Mouse (Mus musculus) testis, postnatal 14 days (tissue): ENCODE measurements at regions not wholly inside any gene's neighbourhood (a gene's known extent, or its start where the extent isn't known, plus 50 kb on each side); places are given as distances from the start of the nearest gene placed in this dataset.

Source experiments
- DNase-seq: peaks from one replicate; pipeline ENCODE4 v3.0.0; 2021; ENCODE audit warnings: low spot score

DNA sequence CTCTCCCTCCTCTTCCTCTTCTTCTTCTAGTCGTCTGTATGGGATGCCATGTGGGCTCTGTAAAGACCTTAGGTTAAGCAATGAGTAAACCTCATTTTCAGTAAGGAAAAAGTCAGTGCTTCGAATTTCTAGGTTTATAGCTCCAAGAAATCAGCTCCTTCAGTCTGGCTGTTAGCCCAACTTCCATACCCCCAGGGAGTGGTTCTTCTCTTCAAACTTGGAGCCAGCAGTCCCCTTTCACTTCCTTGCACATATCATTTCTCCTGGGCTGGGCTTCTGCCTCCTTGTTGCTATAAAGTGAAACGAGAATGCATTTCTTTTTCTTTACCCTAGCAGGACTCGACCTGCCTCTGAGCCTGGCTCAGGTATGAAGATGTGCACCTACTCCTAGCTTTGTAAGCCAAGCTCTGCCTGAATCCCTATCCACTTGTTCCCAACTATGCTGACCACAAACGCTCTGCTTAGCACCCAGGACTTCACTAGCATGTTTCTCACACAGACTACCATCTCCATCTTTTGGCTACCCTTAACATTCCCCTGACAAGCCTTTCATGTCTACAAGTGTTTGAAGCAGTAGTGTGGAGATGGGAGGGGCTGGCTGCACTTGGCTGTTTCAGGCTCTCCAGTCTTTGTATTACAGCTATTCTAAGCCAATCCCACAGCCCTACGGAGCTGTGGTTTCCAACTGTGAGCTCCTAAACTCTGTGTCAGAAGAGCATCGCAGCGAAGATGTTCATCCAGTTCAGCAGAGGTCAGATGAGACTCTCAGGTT lies 243.8 kb upstream of the Tprg start:
- no peak for DNase-seq

DNA sequence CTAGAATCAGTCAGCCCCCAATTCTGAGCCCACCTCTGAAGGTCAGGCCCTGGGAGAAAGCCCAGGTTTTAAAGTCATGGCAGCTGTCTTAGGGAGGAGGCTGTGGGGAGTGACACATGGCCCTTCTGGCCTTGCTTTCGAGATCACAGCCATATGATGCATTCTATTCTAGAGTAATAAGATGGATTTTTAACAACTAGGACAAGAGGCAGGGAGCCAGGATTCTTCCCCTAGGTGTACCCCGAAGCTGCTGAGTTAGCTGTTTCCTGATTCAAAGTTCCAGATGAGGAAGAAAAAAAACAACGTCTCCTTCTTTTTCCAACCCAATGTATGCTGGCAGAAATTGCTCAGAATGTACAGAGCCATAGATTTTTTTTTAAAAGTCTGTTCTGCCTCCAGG lies 242.0 kb upstream of the Tprg start:
- DNase-seq: no peak

DNA sequence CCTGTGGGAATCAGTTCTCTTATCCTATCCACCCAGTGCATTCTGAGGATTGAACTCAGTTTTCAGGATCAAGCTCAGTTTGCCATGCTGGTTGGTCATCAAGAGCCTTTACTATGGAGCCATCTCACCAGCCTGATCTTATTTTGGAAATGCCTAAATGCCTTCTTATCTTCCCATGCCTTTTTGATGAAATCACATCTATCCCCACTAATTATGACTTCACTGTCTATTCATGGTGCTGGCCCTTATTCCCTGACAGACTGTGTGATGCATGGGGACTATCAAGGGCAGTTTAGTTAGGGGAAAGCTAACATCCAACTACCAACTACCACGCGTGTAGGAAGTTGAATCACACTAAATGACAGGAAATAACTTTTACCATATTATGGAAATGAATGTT lies 238.9 kb upstream of the Tprg start:
- DNase-seq: no peak

DNA sequence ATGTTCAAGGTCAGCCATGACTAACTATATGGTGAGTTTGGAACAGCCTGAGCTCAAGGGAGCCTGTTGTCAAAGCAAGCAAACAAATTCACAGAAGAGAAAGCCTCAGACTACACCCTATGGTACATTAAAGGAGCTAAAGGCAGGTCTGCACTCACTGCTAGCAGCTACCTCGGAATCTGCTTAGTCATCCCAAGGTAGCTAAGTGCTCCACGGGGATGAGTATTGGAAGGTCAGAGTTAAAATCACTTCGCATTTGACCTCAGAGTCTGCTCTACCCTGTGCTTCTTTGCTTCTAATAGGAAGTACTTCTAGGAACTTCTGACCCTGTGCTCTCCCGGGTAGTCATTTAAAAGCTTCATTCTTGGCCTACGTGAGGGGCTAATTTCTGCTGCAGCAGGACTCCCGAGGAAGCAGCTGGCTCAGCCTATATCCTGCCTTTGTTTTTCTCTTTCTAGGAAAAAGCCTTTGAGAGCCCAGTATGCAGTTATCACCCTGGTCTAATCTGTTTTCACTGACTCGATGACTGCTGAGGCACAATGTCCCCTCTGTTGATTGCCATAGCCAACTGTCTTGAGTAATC lies 236.6 kb upstream of the Tprg start:
- no peak for DNase-seq

DNA sequence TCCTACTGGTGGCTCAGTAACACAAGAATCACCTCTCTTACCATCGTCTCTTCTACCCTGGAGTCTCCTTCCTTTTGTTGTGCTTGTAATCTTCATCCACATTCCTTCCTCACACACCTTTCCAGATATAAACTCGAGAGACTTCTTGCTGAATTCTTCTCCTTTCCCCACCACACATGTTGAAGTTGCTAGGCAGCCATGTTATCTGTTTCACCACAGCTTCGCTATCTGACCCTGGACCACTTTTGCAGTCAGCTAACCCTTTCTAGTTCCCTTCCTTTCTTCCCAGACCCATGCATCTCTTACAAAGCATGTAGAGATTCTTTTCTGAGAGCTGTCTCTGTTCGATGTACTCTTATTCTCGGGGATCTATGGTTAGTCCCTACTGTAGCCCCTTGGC lies 235.6 kb upstream of the Tprg start:
- no peak for DNase-seq

DNA sequence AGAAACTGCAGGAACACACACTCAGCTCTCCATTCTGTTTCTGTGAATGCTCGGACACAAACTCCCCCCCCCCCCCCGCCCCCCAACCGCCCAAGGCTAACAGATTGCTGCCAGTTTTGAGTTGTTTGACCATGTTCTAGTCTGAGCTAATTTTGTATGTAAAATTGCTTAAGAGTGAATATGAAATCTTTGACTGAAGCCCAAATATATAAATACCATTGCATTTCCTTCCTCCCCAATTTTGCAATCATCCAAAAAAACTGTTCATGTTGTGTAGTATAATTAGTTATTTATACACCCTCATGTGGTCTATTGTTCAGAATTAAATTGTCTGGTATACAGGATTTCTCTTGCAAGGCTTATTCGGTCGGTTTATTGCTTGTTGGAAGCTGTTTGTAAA lies 234.2 kb upstream of the Tprg start:
- no peak for DNase-seq

DNA sequence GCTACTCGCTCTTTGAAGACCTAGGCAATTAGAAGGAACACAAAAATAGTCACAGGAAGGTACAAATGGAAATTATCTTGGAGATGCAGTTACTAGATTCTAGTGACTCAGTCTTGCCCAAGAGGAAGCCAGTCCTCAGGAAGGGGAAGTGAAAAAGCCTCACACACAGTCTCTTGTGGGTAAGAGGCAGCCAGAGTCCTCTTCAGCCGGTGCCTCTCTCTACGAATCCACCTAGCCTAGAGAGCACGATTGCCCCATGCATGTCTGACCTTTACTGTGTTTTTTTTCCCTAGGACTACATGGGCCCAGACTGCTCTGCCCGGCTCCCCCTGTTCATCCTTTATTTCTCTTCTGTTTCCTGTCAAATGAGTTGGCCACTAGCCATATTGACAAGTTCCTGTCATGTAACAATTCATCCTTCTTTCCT lies 233.7 kb upstream of the Tprg start:
- DNase-seq: no peak

DNA sequence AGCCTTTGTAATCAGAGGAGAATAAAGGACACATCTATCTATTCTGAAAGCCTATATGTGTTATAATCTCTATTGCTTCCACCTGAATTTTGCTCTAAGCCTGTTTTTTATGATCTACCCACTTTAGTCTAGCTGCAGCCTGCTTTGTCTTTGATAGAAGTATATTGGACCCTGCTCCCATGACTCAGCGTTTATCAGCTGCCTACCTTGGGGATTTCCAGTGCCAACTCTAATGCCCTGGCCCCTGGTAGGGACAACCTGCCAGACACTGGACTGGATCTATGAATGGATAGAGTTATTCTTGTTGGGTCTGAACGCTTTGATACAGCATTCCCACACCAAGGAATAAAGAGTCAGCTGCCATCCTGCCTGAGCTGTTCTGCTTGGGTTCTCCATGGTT lies 232.3 kb upstream of the Tprg start:
- DNase-seq: no peak

DNA sequence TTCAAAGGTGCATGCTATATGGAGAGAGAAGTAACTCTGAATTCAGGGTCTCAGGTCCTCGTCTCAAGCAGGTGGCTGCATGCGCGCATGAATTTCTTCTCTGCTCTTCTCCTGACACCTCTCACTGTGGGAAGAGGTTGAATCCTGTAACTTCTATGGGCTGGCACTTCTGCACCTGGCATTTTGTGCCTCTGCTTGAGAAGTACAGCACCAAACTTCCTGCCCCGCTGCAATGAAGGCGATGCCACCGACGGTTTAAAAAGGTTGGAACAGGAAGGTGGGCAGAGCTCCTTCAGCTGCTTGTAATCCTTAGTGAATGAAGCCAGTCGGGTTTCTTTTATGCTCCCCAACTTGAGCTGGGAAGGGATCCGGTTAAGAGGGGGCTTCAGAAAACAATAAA lies 231.2 kb upstream of the Tprg start:
- no peak for DNase-seq

DNA sequence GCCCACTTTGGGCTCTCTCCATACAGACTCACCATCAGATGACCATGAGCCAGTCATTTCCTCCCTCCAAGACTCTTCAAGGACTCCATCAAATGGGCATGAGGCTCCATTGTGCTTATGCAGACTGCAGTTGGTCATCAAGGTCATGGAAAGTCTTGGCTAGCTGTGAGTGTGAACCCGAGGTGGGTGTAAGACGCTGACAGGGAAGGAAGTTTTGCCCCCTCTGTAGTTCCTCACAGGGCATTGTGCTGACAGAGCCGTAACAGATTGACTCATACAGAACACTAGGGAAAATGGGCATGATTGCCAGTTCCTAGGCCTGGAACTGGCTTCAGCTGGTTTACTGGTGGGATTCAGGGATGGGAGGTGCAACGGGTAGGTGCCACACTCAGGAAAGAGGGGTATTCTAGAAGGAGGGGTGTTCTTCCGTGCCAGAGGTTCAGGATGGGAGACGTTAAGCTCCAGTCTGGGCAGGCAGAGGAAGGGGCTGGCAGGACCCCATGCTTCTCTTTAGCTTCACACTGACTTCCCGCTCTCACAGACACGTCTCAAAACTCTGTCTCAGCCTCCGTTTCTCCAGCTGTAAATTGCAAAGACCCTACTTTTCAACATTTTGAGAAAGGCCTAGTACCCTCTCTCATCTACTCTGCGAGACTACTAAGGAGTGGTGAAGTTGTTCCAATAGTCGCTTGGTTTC lies 228.4 kb upstream of the Tprg start:
- DNase-seq: no peak

DNA sequence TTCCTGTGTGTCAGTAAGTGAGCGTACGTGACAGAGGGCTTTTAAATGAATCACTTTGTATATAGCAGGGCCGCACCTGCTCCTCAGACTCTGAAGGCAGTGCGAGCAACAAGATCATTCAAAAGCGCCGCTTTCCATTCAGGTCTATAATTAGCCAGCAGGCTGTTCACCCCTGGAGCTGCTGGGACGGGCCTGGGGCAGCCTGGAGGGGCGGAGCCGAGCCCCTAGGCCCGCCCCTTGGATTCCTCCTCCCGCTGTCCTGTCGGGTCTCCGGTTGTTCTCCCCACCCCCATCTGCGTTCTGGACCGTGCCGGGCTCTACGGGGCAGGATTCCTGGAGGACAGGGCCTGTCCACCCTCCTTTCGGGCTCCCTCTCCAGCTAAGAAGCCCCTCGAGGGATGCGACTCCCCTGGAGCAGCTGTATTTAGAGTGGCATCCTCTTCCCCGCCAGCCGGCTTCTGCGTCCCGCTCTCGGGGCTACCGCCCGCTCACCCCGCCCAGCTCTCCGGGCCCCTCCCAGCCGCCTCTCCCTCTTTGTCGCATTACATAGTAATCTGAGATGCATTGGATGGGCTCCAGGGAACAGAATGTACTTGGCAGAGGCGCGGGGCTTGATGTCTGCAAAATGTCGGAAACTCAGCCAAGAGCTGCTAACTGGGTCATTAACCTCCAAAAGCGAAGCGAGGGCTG lies 227.7 kb upstream of the Tprg start:
- DNase-seq: peak; percentile 93

DNA sequence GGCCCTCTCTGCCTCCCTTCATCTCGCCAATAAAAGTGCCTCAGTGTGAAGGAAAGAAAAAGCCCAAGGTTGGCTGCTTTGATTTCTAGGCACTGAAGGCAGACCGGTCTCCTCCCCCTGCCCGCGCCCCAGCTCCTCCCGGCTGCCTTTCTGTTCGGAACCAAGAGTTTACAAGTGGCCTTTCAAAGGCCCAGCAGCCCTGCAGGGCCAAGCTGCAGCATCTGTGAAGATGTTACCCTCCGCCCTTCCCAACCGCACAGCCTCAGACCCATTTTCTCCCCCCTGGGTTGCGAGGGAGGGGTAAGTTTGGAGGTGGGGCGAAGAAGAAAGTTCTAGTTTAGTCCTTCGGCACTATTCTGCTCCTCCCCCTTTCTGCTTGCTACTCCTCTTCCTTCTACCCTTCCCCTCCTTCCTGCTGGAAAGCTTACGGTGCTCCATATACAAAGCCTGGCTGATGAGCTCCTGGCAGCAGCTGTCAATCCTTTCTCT lies 227.1 kb upstream of the Tprg start:
- DNase-seq: no peak

DNA sequence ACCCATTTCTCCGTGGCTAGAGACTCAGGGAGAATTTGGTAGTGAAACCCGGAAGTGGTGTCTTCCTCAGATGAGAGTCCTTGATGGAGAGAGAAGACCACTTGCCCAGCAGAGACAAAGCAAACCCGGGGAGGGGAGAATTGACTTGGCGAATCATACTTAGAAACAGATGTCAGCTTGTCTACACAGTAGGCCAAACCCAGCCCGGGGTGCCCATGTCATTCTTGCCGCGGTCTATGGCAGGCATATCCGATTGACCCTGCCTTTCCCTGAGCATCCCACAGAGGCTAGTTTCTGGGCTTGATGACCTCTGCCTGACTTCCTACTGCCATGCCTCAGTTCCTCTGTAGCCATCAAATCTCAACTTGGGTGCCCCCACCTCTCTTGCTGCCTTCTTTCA lies 226.4 kb upstream of the Tprg start:
- no peak for DNase-seq

DNA sequence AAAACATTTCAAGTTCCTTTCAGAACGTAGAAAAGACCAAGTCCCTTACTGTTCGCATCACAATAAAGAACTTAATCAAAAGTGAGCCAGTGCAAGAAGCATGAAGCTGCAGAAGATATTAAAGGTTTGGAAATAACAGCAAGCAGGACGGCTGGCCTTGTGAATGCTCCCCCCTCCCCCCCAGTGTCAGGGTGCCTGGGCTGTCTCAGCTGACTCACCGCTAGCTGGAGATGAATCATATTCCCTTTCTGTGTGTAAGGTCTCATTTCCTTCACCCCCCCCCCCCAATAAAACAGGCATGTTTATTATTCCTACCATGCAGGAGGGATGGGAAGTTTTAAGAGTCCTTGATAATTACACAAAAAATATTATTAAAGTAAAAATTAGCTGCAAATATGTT lies 225.0 kb upstream of the Tprg start:
- no peak for DNase-seq

DNA sequence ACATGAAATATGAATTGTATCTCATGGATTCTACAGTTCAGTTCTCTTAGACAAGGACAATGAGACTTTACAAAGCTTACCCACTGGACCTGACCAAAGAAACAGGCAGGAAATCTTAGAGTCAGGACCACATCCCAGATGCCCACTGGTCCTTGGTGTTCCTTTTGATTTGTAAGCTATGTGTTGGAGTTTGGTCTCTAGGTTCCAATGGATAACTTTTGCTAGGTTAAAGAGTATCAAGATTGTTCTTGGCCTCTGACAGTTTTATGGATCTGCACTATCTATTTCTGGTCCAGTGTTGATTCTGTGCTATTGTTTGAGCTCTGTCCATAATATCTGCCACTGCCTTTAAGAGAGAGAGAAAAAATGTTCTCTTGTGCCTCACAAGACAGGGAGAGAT lies 222.6 kb upstream of the Tprg start:
- no peak for DNase-seq

DNA sequence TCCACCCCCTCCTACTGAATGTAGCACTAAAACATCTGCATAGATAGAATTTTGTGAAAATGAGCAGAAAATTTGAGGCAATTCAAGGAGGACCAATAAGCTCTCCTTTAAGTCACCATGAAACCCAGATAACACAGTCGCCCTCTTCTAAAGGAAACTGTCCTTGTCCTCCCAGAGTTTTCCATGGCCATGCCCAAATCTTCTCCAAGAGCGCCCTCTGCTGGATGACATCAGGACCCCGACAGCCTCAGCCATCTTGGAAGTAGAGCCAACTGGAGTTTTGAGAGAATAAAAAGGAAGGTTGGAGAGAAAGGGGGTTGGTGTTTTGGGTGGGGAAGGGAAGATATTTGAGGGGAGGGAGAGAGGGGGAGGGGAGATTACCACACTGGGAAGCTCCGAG lies 222.1 kb upstream of the Tprg start:
- peak; percentile 67 for DNase-seq

DNA sequence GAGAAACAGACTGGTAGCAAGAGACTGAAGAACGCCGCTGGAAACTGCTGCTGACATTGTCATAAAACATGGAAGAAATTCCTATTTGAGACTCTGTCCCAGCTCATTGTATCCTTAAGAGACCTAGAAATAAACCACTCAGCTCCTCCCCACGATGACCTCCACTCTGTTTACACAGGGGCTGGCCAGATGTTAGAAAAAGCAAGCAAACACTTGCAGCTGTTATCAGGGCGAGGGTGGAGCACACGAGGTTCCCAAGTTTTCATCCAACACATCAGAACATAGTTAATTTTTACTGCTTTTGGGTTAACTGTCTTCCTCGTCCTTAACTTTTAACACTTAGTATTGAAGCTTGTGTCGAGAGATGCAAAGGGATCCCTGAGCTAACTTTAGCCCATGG lies 219.8 kb upstream of the Tprg start:
- DNase-seq: peak; percentile 29

DNA sequence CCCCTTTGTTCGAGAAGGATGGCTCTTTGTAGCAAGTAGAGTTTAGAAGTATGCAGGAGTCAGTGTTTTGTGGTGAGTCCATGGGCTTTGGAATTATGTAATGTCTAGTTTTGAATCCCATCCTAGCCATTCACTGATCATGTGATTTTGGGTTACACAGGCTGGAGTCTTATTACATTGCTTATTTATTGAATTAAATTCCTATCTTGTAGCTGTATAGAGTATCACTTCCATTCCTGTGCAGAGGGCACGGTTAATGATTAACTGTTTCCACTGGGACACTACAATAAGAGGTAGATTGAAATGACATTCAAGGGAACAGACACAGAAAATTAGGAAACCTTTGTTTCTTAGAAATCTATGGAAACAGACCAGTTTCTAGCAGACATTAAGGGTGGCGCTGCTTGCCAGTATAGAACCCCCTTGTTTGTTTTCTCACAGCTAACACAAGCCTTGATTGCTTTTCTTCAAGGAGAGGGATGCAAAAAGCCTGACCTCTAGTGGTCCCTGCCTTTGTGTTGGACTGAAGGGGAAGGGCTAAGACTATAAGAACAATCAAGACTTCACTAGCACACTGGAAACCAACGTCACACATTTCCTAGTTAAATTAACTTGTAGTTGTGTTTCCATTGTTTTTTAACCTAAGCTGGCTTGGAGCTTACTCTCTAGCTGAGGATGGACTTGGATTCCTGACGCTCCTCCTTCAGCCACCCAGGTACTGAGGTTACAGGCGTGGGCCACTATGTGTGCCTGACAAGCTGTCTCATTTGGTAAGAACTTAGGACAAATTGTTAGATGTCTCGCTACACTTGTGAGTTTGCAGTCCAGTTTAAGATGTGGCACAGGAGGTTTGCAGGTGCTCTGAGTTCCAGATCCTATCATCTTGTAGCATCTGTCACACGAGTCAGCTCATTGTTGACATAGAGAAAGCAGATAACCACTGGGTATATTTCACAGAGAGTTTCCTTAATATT lies 219.1 kb upstream of the Tprg start:
- DNase-seq: no peak

DNA sequence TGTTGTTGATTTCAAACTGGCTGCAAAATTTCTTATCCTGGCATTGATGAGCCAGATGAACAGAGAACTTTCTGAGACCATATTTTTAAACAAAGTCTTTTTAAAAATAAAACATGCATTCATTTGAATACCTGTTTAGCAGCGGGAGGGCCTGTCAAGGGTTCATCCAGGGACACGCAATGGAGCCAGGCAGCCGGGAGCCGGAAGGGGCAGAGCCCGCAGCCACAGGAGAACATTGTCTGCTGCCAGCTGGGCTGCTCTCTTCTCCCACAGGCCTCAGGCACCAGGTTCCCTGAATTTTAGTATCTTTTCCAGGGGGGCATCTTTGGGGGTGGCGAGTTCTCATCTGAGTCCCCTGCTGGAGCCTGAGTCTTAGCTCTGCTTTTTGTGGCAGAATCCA lies 205.8 kb upstream of the Tprg start:
- no peak for DNase-seq

DNA sequence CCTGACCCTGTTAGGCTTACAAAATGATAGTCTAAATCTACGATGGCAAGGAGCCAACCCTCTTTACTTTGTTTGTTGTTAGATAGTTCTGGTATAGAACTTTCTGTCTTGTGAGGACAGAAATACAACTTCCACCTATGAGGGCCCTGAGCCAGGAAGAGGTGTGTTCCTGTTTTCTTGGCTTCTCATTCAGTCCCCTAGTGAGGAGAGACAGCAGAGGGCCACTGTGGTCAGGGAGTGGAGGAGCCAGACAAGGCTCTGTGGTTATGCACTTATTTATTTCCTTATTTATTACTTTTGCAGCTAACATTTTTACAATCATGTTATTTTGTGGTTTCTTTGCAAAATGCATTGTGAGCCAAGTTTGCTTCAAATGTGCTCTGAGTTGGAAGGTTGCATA lies 202.9 kb upstream of the Tprg start:
- DNase-seq: no peak
